Mouse (Mus musculus) lung, embryonic 15.5 days (tissue): ENCODE data around the gene Tagap1. TPM values are rescaled to one million over a fixed set of nuclear protein-coding genes. Genes with fewer than 3 reads are reported as not detected.
"Not testable (repeated sequence)": the region's sequence is repeated elsewhere in the genome, so short reads cannot be mapped to it uniquely, and the experiment has no call there.

Source experiments
- ATAC-seq: fragments of 200-750 bp; cut with Nextera tagmentation; 2 replicates; pipeline ENCODE4 v1.8.0; 2017; ENCODE audit warnings: moderate number of reproducible peaks, borderline replicate concordance; ENCODE audit not compliant: low FRiP score, low TSS enrichment; ENCODE audit errors: extremely low read depth
- H3K27ac ChIP-seq: fragments of 300-500 bp; sonication (generic); 2 replicates; pipeline ENCODE4 v1.5.1; 2015; ENCODE audit warnings: moderate library complexity, mild to moderate bottlenecking, inconsistent platforms
- H3K27me3 ChIP-seq: fragments of 300-500 bp; sonication (generic); 2 replicates; pipeline ENCODE4 v1.6.1; 2015; ENCODE audit warnings: inconsistent platforms
- H3K36me3 ChIP-seq: fragments of 300-500 bp; sonication (generic); 2 replicates; pipeline ENCODE4 v1.6.1; 2015; ENCODE audit warnings: inconsistent platforms
- H3K4me1 ChIP-seq: fragments of 300-500 bp; sonication (generic); 2 replicates; pipeline ENCODE4 v1.6.1; 2015; ENCODE audit warnings: inconsistent platforms
- H3K4me2 ChIP-seq: fragments of 300-500 bp; sonication (generic); 2 replicates; pipeline ENCODE4 v1.6.1; 2015; ENCODE audit warnings: inconsistent platforms, mild to moderate bottlenecking, moderate library complexity
- H3K4me3 ChIP-seq: fragments of 300-500 bp; sonication (generic); 2 replicates; pipeline ENCODE4 v1.5.1; 2015; ENCODE audit warnings: mild to moderate bottlenecking, inconsistent platforms
- H3K9ac ChIP-seq: fragments of 300-500 bp; sonication (generic); 2 replicates; pipeline ENCODE4 v1.6.1; 2015; ENCODE audit warnings: inconsistent platforms
- H3K9me3 ChIP-seq: fragments of 300-500 bp; sonication (generic); 2 replicates; pipeline ENCODE4 v1.6.1; 2016; ENCODE audit warnings: inconsistent platforms
- WGBS: fragments of 180-500 bp; shearing (Covaris S2); methylation state at CpG from one replicate; pipeline ENCODE4 v1.1.7; 2015; 5-methylcytosine and 5-hydroxymethylcytosine counted together
- polyA plus RNA-seq: library from polyadenylated mRNA; unstranded; fragments of >200 nt; fragmentation: Nextera tagmentation; extraction: Ambion mirVana; gene quantifications from 2 replicates; pipeline ENCODE4 v1.2.1, GENCODE M21; 2015

Tagap1 gene
- polyA plus RNA-seq, 1 experiment from 2014 or later, result 54.2 TPM

DNA sequence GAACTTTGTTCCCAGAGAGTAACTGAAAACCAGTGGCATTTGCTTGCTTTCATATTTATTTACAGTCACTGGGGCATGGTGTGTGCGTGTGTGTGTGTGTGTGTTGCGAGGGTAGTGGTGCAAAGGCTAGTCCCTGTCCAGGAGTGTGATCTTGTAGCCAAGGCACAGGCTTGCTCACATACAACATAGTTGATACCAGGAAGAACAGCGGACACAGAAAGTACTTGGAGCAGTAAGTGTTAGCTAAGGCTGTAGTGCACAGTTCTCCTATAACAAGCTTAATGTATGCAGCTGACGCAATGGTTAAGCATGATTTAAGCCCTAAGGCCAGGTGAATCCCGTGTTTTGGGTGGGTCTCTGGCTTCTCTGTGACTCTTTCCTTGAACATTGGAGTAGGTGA, 18.4 kb upstream of the Tagap1 start:
- peak overlapping the region; percentile 58 for H3K4me3 ChIP-seq
- not testable (repeated sequence) for ATAC-seq, H3K27me3 ChIP-seq, H3K9me3 ChIP-seq, H3K36me3 ChIP-seq, H3K27ac ChIP-seq, H3K4me1 ChIP-seq
- peak overlapping the region; percentile 68; the same call in 1 of the 2 replicates for H3K9ac ChIP-seq
- WGBS, result 17% methylated on average over 5 of the region's 5 CpGs
- peak overlapping the region; percentile 60 for H3K4me2 ChIP-seq

- Histone ChIP-seq H3K4me3 (peak within 1 kb of the TSS; percentile 58), H3K27ac (peak within 1 kb of the TSS; percentile 59; the same call in 1 of the 2 replicates), H3K4me2 (peak within 1 kb of the TSS; percentile 60), H3K9ac (peak within 1 kb of the TSS; percentile 68)
- H3K27me3 ChIP-seq, H3K36me3 ChIP-seq, H3K9me3 ChIP-seq, H3K4me1 ChIP-seq: not testable (repeated sequence)
- ATAC-seq, result peak; percentile 99
- under 1% methylated on average over 47 of the region's 68 CpGs for WGBS
These were observed 17.6 kb upstream of the Tagap1 start, which contains the start of gene Gm49721 for GRCm38 (mm10) chr17:6978287-6979248. Gm49721 (plus strand) TSS chr17:6978904.

- H3K27ac ChIP-seq, H3K9ac ChIP-seq, H3K4me1 ChIP-seq, H3K27me3 ChIP-seq, H3K36me3 ChIP-seq, H3K4me2 ChIP-seq, H3K9me3 ChIP-seq, H3K4me3 ChIP-seq, ATAC-seq: not testable (repeated sequence)
- 48% methylated on average over 3 of the region's 3 CpGs for WGBS
These were observed 14.0 kb upstream of the Tagap1 start for GRCm38 (mm10) chr17:6974985-6975384.

DNA sequence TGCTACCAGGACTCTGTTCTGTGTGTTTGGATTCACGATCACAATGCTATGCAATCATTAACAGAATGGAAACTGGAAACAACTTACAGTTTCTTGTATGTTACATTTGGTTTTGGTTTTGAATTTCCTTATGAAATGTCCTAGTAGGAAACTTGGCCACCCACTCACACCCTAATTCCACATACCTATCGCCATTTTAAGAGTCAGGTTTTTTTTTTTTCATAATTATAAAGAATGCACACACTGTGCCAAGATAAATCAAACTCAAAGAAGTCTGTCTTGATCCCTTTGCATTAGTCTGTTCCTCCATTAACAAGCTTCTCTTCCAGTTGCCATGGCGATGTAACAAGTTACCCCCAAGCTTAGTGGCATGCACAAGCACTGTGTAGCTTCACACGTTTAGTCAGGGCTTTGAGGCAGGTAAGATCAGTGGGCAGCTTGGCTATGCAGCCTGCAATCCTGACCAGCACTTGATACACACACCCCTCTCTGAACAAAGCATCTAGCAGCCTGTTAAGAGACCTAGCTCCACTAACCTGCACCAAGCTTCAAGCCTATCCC, 12.0 kb upstream of the Tagap1 start:
- H3K4me2 ChIP-seq, H3K9ac ChIP-seq, H3K4me3 ChIP-seq, H3K27me3 ChIP-seq, H3K27ac ChIP-seq, H3K4me1 ChIP-seq, H3K36me3 ChIP-seq, H3K9me3 ChIP-seq, ATAC-seq: not testable (repeated sequence)
- WGBS, result 51% methylated on average over 4 of the region's 4 CpGs

DNA sequence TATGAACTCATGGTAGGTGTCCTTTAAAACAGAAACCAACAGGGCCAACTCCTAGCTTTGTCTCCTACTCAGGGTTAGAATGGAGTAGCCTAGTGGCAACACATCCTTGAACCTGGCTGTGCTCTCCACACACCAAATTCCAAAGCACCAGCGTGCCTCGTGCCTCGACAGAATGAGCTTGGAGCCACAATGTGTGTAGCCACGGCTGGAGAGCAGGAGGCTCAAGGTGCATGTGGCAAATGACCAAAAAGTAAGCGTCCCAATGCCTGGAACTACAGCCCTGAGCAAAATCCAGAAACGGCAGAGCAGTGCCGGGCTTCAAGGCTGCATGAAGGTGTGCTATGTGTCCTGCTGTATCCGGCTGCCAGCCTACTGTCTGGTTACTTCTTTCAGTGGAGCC, 10.3 kb upstream of the Tagap1 start:
- 70% methylated on average over 8 of the region's 8 CpGs for WGBS

GRCm38 (mm10) chr17:6970334-6970733, 9.4 kb upstream of the Tagap1 start, which contains the start of gene Rnaset2b:
Rnaset2b (plus strand) TSS chr17:6970634.
- H3K9ac ChIP-seq, H3K9me3 ChIP-seq, H3K4me1 ChIP-seq, ATAC-seq, H3K27ac ChIP-seq, H3K27me3 ChIP-seq, H3K4me3 ChIP-seq, H3K36me3 ChIP-seq, H3K4me2 ChIP-seq: not testable (repeated sequence)
- 100% methylated on average over 1 of the region's 8 CpGs for WGBS

More for the DNA sequence above, 10.3 kb upstream of the Tagap1 start:
- H3K27me3 ChIP-seq, H3K36me3 ChIP-seq, H3K27ac ChIP-seq, H3K4me2 ChIP-seq, H3K4me1 ChIP-seq, H3K4me3 ChIP-seq, H3K9ac ChIP-seq, ATAC-seq, H3K9me3 ChIP-seq: not testable (repeated sequence)

- not testable (repeated sequence) for H3K4me3 ChIP-seq, H3K27ac ChIP-seq, H3K9ac ChIP-seq, H3K9me3 ChIP-seq, H3K36me3 ChIP-seq, H3K4me1 ChIP-seq, H3K27me3 ChIP-seq, ATAC-seq, H3K4me2 ChIP-seq
- 25% methylated on average over 1 of the region's 1 CpGs for WGBS
These were observed 6.7 kb upstream of the Tagap1 start for GRCm38 (mm10) chr17:6967673-6968072.

- not testable (repeated sequence) for H3K27me3 ChIP-seq, H3K4me1 ChIP-seq, H3K36me3 ChIP-seq, H3K4me2 ChIP-seq, ATAC-seq, H3K9ac ChIP-seq, H3K9me3 ChIP-seq, H3K27ac ChIP-seq, H3K4me3 ChIP-seq
- 15% methylated on average over 6 of the region's 6 CpGs for WGBS
These were observed 4.4 kb upstream of the Tagap1 start for GRCm38 (mm10) chr17:6965364-6965763.

- WGBS, result 40% methylated on average over 4 of the region's 4 CpGs
- H3K27ac ChIP-seq, H3K27me3 ChIP-seq: not testable (repeated sequence)
These were observed 2.0 kb upstream of the Tagap1 start for GRCm38 (mm10) chr17:6962936-6963335.

DNA sequence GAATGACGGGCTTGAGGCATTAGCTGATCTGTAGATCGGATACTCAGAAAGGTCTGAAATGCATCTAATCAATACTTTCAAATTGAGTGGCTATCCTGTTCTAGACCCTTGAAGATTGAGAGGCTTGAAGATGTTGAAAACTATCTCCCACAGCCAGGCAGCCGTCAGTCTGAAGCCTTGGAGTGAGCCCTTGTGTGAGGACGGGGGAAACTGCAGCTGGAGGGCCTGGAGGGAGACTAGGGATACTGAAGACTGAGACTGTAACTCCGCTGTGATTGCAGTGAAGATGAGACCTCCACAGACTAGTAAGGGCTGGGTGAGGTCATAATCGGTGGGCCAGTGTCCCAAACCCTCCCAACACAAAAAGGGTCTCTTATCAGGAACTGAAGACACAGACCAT, 1.4 kb upstream of the Tagap1 start:
- not testable (repeated sequence) for ATAC-seq, H3K27me3 ChIP-seq, H3K9me3 ChIP-seq, H3K36me3 ChIP-seq, H3K27ac ChIP-seq, H3K4me1 ChIP-seq, H3K9ac ChIP-seq, H3K4me2 ChIP-seq, H3K4me3 ChIP-seq
- 68% methylated on average over 4 of the region's 6 CpGs for WGBS

More at GRCm38 (mm10) chr17:6962936-6963335, 2.0 kb upstream of the Tagap1 start:
- H3K4me2 ChIP-seq, H3K4me3 ChIP-seq, H3K9ac ChIP-seq, H3K36me3 ChIP-seq, ATAC-seq, H3K4me1 ChIP-seq, H3K9me3 ChIP-seq: not testable (repeated sequence)

DNA sequence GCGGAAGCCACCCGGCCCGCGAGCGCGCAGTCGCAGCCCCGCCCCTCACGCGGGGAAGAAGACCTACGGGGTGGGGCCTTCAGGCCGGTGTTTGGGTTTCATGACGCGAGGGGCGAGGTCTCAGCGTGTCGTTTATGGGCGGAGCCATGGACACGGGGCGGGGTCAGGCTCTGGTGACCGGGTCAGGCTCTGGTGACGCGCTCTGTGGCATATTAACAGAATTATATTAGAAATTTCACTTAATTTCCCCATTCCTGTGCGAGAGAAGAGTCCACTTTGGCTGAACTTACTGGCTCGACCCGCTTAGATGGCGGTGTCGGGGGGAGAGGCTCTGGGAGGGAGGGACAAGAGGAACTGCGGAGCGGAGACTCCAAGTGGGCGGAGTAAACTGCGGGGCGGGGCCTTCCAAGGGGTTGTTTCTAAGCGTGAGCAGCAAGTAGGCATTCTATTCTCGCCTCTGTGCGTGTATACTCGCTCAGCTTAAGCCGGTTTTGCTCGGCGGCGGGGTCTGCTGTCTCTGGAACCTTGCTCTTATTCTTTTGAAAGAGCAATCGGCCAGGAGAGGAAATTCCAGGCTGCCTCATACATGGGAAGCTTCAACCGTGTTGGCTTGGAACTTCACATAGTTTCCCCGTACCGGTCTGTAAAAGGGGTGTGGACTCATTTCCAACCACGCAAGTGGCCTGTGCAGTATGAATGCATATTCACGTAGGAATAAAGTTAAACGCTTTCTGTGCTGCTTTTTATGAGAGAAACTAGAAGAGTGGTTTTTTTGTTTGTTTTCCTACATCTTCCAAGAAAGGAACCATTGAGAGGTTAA, 435 bp upstream of the Tagap1 start:
- peak overlapping the region; percentile 64; the same call in 1 of the 2 replicates for H3K27ac ChIP-seq
- not testable (repeated sequence) for H3K4me1 ChIP-seq, H3K27me3 ChIP-seq, H3K9ac ChIP-seq, H3K36me3 ChIP-seq, H3K9me3 ChIP-seq
- under 1% methylated on average over 15 of the region's 48 CpGs for WGBS
- ATAC-seq, result peak; percentile 97
- H3K4me3 ChIP-seq, result peak overlapping the region; percentile 56
- H3K4me2 ChIP-seq, result peak overlapping the region; percentile 53
